9 mouse cellular contexts compared by ENCODE assay signal in the genomic region with DNA sequence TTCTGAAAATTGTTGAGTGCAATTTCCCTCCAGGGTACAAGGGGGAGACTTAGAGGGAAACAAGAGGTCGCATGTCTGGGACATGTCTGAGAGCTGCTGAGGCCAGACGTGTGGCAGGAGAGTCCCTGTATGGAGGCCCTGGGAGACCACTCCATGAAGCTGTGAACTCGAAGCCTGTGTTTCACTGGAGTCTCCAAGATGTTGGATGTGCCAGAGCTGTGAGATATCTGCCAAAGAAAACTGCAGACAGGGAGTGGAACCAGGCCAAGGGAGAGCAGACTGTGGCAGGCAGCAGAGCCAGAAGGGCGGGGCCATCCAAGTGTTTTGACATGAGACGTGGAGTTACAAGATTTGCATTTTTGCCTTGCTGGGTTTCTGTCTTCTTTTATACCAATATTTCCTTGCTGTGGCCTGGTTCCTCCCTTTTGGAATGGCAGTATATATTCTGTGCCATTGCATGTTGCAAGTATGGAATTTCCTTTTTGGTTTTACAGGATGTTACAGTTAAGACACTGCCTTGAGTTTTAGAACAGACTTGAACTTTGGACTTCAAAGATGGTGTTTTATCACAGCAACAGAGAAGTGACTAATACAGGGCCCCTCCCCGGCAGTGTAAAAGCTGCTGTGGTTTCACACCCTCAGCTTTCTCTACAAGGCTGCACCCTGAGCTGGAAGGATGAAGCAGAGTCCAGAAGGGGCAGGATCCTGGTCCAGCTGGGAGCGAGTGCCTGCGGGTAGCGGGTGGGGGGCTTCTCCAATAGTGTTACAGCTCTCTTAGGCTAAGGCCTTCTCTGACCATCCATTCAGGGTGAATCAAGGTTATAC.
DNase-seq lines count a peak whose midpoint lies in the region; ATAC-seq lines count a peak whose summit lies in the region.
"Had no signal": no experiment of that assay in that cellular context is flagged by ENCODE, and none has a peak within 500 bp of the region (broad histone marks: within the 10 kb centered on the region; RNA-seq: fewer than 3 reads in every experiment).

No protein-coding gene starts in this region.

- H3K9me3 ChIP-seq in forebrain, embryonic 13.5 days (replicated peaks), result no peaks in the 10 kb centered on the region
- 0 out of 2 replicates have a peak, but pooled peaks cover 3% of the 10 kb centered on the region for H3K9me3 ChIP-seq in forebrain, embryonic 12.5 days
- no peaks in the 10 kb centered on the region for H3K9me3 ChIP-seq in lung, embryonic 15.5 days
- H3K9me3 ChIP-seq: midbrain, embryonic 12.5 days had no signal

- H3K27me3 ChIP-seq in forebrain, embryonic 13.5 days, result no peaks in the 10 kb centered on the region
- H3K27me3 ChIP-seq in forebrain, embryonic 12.5 days, result peaks cover 5% of the 10 kb centered on the region; the same call in 1 of the 2 replicates
- H3K27me3 ChIP-seq in lung, embryonic 15.5 days, result no peaks in the 10 kb centered on the region; the same call in 1 of the 2 replicates

- WGBS in forebrain, embryonic 13.5 days, result 66% methylated on average over 9 of the region's 9 CpGs
- 77% methylated on average over 9 of the region's 9 CpGs for WGBS in forebrain, embryonic 12.5 days
- 49% methylated on average over 9 of the region's 9 CpGs for WGBS in lung, embryonic 15.5 days

- no peaks in the 10 kb centered on the region for H3K36me3 ChIP-seq in forebrain, embryonic 13.5 days (ENCODE audit: poor library complexity, severe bottlenecking)
- H3K36me3 ChIP-seq in forebrain, embryonic 12.5 days (replicated peaks), result no peaks in the 10 kb centered on the region
- no peaks in the 10 kb centered on the region for H3K36me3 ChIP-seq in lung, embryonic 15.5 days
- H3K36me3 ChIP-seq: midbrain, embryonic 12.5 days had no signal

- H3K9ac ChIP-seq in forebrain, embryonic 13.5 days, result no peak overlapping the region
- no peak overlapping the region for H3K9ac ChIP-seq in forebrain, embryonic 12.5 days
- H3K9ac ChIP-seq in lung, embryonic 15.5 days, result no peak overlapping the region
- H3K9ac ChIP-seq: midbrain, embryonic 12.5 days had no signal

- DNase-seq in adipocyte (ENCODE audit: low spot score), result peak; percentile 100
- DNase-seq in gastrocnemius, adult 8-10 months (ENCODE audit: low spot score in 2 of 2), result peak; percentile 44 to 67
- DNase-seq in kidney, adult 18-20 months, result peak; percentile 53
- DNase-seq in testis, postnatal 14 days (ENCODE audit: low spot score), result peak; percentile 49
- DNase-seq in c-Kit-positive CD71-positive TER-119-positive erythroid progenitor cells, embryonic 14.5 days (ENCODE audit: low spot score), result no peak

- H3K4me2 ChIP-seq in forebrain, embryonic 13.5 days, result no peak overlapping the region
- H3K4me2 ChIP-seq in forebrain, embryonic 12.5 days, result no peak overlapping the region
- no peak overlapping the region for H3K4me2 ChIP-seq in lung, embryonic 15.5 days
- H3K4me2 ChIP-seq: midbrain, embryonic 12.5 days had no signal

- 0 out of 2 replicates have a peak overlapping the region, but pooled peaks have one; percentile 31 for H3K27ac ChIP-seq in forebrain, embryonic 13.5 days
- no peak overlapping the region for H3K27ac ChIP-seq in forebrain, embryonic 12.5 days
- H3K27ac ChIP-seq in lung, embryonic 15.5 days, result peak overlapping the region; percentile 75
- H3K27ac ChIP-seq: midbrain, embryonic 12.5 days had no signal

- H3K4me3 ChIP-seq in forebrain, embryonic 13.5 days, result no peak overlapping the region
- H3K4me3 ChIP-seq in forebrain, embryonic 12.5 days (replicated peaks), result no peak overlapping the region
- H3K4me3 ChIP-seq in lung, embryonic 15.5 days, result no peak overlapping the region
- H3K4me3 ChIP-seq: midbrain, embryonic 12.5 days had no signal

- peaks cover 22% of the 10 kb centered on the region for H3K4me1 ChIP-seq in forebrain, embryonic 13.5 days
- H3K4me1 ChIP-seq in forebrain, embryonic 12.5 days, result 0 out of 2 replicates have a peak, but pooled peaks cover 3% of the 10 kb centered on the region
- peaks cover 14% of the 10 kb centered on the region; the same call in 1 of the 2 replicates for H3K4me1 ChIP-seq in lung, embryonic 15.5 days

- peak; percentile 86 for ATAC-seq in forebrain, embryonic 13.5 days
- ATAC-seq in forebrain, embryonic 12.5 days (ENCODE audit: low FRiP score), result no peak
- peak; percentile 95 for ATAC-seq in lung, embryonic 15.5 days (ENCODE audit: borderline replicate concordance, extremely low read depth, low FRiP score, low TSS enrichment)
